Mouse (Mus musculus) forebrain, postnatal 0 days (tissue): ENCODE results near the gene Rpl22. TPM values are rescaled to one million over a fixed set of nuclear protein-coding genes. Genes with fewer than 3 reads are reported as not detected.

ENCODE experiments used
- ATAC-seq: fragments of 200-750 bp; cut with Nextera tagmentation; 2 replicates; pipeline ENCODE4 v1.8.0; 2017; ENCODE audit warnings: mild to moderate bottlenecking, moderate library complexity
- DNase-seq: peaks from one replicate; pipeline ENCODE4 v3.0.0-alpha.2; 2015
- H3K27ac ChIP-seq: fragments of 300-500 bp; sonication (generic); 2 replicates; pipeline ENCODE4 v1.5.1; 2014; ENCODE audit warnings: low read depth, mild to moderate bottlenecking, antibody characterized with exemption, low read length, moderate library complexity, mixed read lengths
- H3K27me3 ChIP-seq: fragments of 300-500 bp; sonication (generic); 2 replicates; pipeline ENCODE4 v1.6.1; 2014; ENCODE audit warnings: mild to moderate bottlenecking, low read length, mixed read lengths; ENCODE audit not compliant: insufficient read depth
- H3K36me3 ChIP-seq: fragments of 300-500 bp; sonication (generic); 2 replicates; pipeline ENCODE4 v1.6.1; 2014; ENCODE audit warnings: mild to moderate bottlenecking, moderate library complexity; ENCODE audit not compliant: insufficient read depth
- H3K4me1 ChIP-seq: fragments of 300-500 bp; sonication (generic); 2 replicates; pipeline ENCODE4 v1.6.1; 2014; ENCODE audit warnings: antibody characterized with exemption; ENCODE audit not compliant: insufficient read depth
- H3K4me2 ChIP-seq: fragments of 300-500 bp; sonication (generic); 2 replicates; pipeline ENCODE4 v1.6.1; 2014; ENCODE audit warnings: low read depth, mild to moderate bottlenecking, moderate library complexity
- H3K4me3 ChIP-seq: fragments of 300-500 bp; sonication (generic); 2 replicates; pipeline ENCODE4 v1.5.1; 2014; ENCODE audit warnings: low read depth, low read length, mixed read lengths
- H3K9ac ChIP-seq: fragments of 300-500 bp; sonication (generic); 2 replicates; pipeline ENCODE4 v1.6.1; 2014; ENCODE audit warnings: mild to moderate bottlenecking
- H3K9me3 ChIP-seq: fragments of 300-500 bp; sonication (generic); 2 replicates; pipeline ENCODE4 v1.6.1; 2016; ENCODE audit warnings: low read length
- CTCF ChIP-seq: sonication (generic); IDR thresholded peaks from 2 replicates; pipeline ENCODE4 v1.5.1; 2016; ENCODE audit warnings: antibody characterized with exemption, control low read depth, low read depth
- WGBS: fragments of 180-500 bp; shearing (Covaris S2); extraction: QIAGEN DNeasy Blood & Tissue Kit; methylation state at CpG from one replicate; pipeline ENCODE4 v1.1.7; 2014; 5-methylcytosine and 5-hydroxymethylcytosine counted together
- polyA plus RNA-seq: library from polyadenylated mRNA; unstranded; fragments of >200 nt; fragmentation: Nextera tagmentation; extraction: Ambion mirVana; gene quantifications from 2 replicates; pipeline ENCODE4 v1.2.1, GENCODE M21; 2015
- total RNA-seq: library from RNA; depleted of rRNA; stranded (reverse); fragments of >200 nt; gene quantifications from 2 replicates; pipeline ENCODE4 v1.2.3, GENCODE M21; 2014

The Rpl22 gene
- total and polyA plus RNA-seq, 2 experiments from 2014 or later, result 176 to 313 TPM

DNA sequence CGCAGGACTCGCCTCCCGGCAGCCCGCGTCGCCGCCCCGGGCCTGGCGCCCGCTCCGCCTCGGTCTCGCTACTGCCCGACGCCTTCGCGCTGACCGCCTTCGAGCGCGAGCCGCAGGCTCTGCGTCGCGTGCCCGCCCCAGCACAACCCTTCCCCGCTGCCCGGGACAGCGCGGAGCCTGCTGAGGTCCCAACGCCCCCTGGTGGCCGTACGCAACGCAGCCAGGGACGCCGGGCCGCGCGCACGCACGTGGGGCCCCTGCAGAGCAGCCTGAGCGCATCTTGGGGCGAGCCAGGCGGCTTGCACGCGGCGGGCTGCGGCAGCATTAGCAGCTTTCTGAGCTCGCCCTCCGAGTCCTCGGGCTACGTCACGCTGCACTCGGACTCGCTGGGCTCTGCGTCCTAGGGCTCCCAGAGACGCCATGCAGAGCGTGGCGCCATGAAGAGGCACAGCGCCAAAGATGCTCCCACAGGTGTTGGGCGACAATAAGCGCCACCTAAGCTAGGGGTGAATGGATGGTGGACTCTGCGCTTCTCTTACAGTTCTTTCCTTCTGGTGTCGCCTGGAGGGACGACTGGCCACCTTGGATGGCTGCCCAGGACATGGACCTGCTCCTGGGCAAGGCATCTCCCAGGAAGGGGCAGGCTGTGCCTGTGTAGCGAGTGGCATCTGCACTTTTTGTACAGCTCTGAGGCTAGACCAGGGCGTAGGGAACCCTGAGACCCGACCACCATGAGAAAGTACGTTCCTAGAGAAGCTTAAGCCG lies 42.2 kb upstream of the Rpl22 start:
- Histone ChIP-seq H3K27ac (no peak overlapping the region), H3K4me2 (peak overlapping the region; percentile 61), H3K36me3 (peaks cover 12% of the 10 kb centered on the region; the same call in 1 of the 2 replicates), H3K4me1 (0 out of 2 replicates have a peak, but pooled peaks cover 6% of the 10 kb centered on the region), H3K9ac (peak overlapping the region; percentile 6; the same call in 1 of the 2 replicates), H3K27me3 (peaks cover 57% of the 10 kb centered on the region), H3K4me3 (peak overlapping the region; percentile 38), H3K9me3 (no peaks in the 10 kb centered on the region)
- ATAC-seq, result peak; percentile 92
- peak; percentile 91 for DNase-seq
- peak; percentile 98 for TF ChIP-seq CTCF
- WGBS, result 5% methylated on average over 68 of the region's 70 CpGs

DNA sequence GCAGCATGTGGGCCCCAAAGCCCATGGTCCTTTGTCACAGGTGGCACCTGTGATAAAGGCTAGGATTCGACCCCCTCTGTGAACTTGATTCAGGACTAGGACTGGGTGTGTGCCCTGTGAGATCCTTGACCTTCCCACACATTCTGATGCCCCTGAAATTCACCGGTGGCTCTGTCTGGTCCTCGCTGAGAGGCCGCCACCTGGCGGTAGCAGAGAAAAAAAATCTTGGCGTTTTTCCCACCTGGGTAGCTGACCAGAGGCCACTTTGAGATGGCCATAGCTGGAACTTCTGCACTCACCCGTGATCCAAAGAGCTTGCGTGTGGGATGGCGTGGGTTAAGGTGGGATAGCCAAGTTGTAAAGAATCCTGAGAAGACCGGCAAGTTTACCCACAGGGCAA lies 40.0 kb upstream of the Rpl22 start:
- Histone ChIP-seq H3K36me3 (peaks cover 4% of the 10 kb centered on the region; the same call in 1 of the 2 replicates), H3K27me3 (peaks cover 65% of the 10 kb centered on the region), H3K9me3 (no peaks in the 10 kb centered on the region), H3K9ac (no peak overlapping the region), H3K4me3 (no peak overlapping the region), H3K27ac (no peak overlapping the region), H3K4me1 (peaks cover 9% of the 10 kb centered on the region; the same call in 1 of the 2 replicates), H3K4me2 (no peak overlapping the region)
- 3% methylated on average over 10 of the region's 10 CpGs for WGBS
- ATAC-seq (no peak), DNase-seq (peak; percentile 69)
- peak; percentile 70 for TF ChIP-seq CTCF

GRCm38 (mm10) chr4:152286183-152286582 lies 39.4 kb upstream of the Rpl22 start:
- ATAC-seq (peak; percentile 40), DNase-seq (peak; percentile 63)
- peaks cover 64% of the 10 kb centered on the region for H3K27me3 ChIP-seq
- no peaks in the 10 kb centered on the region for H3K9me3 ChIP-seq
- 3% methylated on average over 32 of the region's 32 CpGs for WGBS
- no peaks in the 10 kb centered on the region for H3K36me3 ChIP-seq
- peak overlapping the region; percentile 76 for H3K4me2 ChIP-seq
- no peak overlapping the region for H3K27ac ChIP-seq
- peak overlapping the region; percentile 37 for H3K4me3 ChIP-seq
- H3K4me1 ChIP-seq, result peaks cover 14% of the 10 kb centered on the region; the same call in 1 of the 2 replicates
- TF ChIP-seq CTCF, result no peak
- H3K9ac ChIP-seq, result peak overlapping the region; percentile 57

- WGBS, result 5% methylated on average over 26 of the region's 26 CpGs
- ATAC-seq (no peak), DNase-seq (no peak)
- Histone ChIP-seq H3K36me3 (no peaks in the 10 kb centered on the region), H3K27me3 (peaks cover 64% of the 10 kb centered on the region), H3K4me3 (peak overlapping the region; percentile 37), H3K9ac (peak overlapping the region; percentile 57), H3K27ac (no peak overlapping the region), H3K4me2 (peak overlapping the region; percentile 76), H3K9me3 (no peaks in the 10 kb centered on the region), H3K4me1 (peaks cover 14% of the 10 kb centered on the region; the same call in 1 of the 2 replicates)
- TF ChIP-seq CTCF, result no peak
Observed at GRCm38 (mm10) chr4:152286887-152287286, 38.7 kb upstream of the Rpl22 start.

GRCm38 (mm10) chr4:152287317-152288120 lies 38.0 kb upstream of the Rpl22 start:
- H3K9ac ChIP-seq, result no peak overlapping the region
- no peaks in the 10 kb centered on the region for H3K9me3 ChIP-seq
- peaks cover 14% of the 10 kb centered on the region; the same call in 1 of the 2 replicates for H3K4me1 ChIP-seq
- 0 out of 2 replicates have a peak overlapping the region, but pooled peaks have one; percentile 37 for H3K4me3 ChIP-seq
- no peaks in the 10 kb centered on the region for H3K36me3 ChIP-seq
- no peak for DNase-seq
- ATAC-seq, result no peak
- H3K4me2 ChIP-seq, result peak overlapping the region; percentile 76
- H3K27ac ChIP-seq, result no peak overlapping the region
- WGBS, result 11% methylated on average over 19 of the region's 19 CpGs
- no peak for TF ChIP-seq CTCF
- peaks cover 64% of the 10 kb centered on the region for H3K27me3 ChIP-seq

DNA sequence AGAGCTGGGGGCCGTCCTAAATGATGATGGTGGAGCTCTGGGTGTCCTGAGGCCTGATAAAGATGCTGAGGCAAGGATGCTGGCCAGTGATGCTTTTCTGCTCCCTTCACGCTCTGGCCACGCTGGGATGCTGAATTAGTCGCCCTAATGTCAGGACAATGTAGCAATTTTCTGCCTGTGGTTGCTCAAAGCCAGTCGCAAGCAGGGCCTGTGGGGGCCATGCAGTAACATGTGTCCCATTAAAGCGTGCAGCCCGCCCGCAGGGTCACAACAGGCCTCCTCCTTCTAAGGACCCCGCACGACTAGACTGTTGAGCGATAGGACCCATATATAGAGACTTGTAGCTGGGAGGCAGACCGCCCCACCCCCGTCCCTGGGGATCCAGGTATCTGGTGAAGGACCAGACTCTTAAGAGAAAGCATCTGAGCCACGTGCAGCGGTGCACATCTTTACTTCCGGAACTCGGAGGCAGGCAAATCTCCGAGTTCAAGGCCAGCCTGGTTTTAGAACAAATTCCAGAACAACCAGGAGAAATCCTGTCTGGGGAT lies 37.1 kb upstream of the Rpl22 start:
- Histone ChIP-seq H3K9ac (no peak overlapping the region), H3K4me3 (no peak overlapping the region), H3K4me2 (no peak overlapping the region), H3K4me1 (peaks cover 14% of the 10 kb centered on the region; the same call in 1 of the 2 replicates), H3K9me3 (no peaks in the 10 kb centered on the region), H3K27ac (no peak overlapping the region), H3K27me3 (peaks cover 66% of the 10 kb centered on the region), H3K36me3 (no peaks in the 10 kb centered on the region)
- 40% methylated on average over 18 of the region's 18 CpGs for WGBS
- DNase-seq (no peak), ATAC-seq (no peak)
- TF ChIP-seq CTCF, result no peak
